15 mouse cellular contexts compared by ENCODE assay signal in the genomic region with DNA sequence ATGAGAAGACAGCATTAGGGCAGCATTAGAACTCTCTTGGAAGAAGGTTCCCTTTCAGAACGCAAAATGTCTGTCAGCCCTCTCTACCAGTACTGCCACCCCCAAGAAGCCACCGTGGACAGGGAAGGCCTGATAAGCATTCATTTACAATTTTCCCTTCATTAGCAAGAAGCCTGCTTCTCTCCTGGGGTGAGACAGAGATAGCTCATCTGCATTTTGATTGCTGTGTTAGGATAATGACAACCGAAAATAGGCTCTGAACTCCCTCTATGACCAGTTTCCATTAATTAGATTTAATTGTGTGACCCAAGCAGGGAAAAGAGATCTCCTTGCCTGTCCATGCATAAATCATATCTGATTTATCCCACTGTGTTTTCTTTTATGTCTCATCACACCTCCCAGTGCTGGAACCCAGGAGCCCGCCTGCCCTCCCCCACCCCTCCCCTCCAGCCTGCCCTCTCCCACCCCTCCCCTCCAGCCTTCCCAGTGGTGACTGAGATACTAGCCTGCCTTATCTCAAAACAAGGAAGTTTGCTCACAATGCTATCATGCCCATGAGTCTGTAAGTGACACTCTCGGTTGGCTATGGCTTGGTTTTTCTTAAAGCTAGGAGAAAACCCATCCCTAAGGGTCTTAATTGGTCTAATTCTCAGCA. TPM values are rescaled to one million over a fixed set of nuclear protein-coding genes. Genes with fewer than 3 reads are reported as not detected.
A peak's percentile ranks its signal among the peaks of the same experiment; 100 is the strongest.
DNase-seq lines count a peak whose midpoint lies in the region; ATAC-seq and TF ChIP-seq lines count a peak whose summit lies in the region.
"Had no signal": no experiment of that assay in that cellular context is flagged by ENCODE, and none has a peak within 500 bp of the region (broad histone marks: within the 10 kb centered on the region; RNA-seq: fewer than 3 reads in every experiment).

No protein-coding gene starts in this region.

- H3K9me3 ChIP-seq in midbrain, embryonic 12.5 days: no peaks in the 10 kb centered on the region
- no peaks in the 10 kb centered on the region for H3K9me3 ChIP-seq in midbrain, postnatal 0 days (ENCODE audit: low read length)
- H3K9me3 ChIP-seq in hindbrain, embryonic 13.5 days: no peaks in the 10 kb centered on the region
- no peaks in the 10 kb centered on the region for H3K9me3 ChIP-seq in neural tube, embryonic 13.5 days
- no peaks in the 10 kb centered on the region for H3K9me3 ChIP-seq in lung, postnatal 0 days (ENCODE audit: low read length)
- H3K9me3 ChIP-seq: embryonic facial prominence, embryonic 13.5 days; megakaryocyte, embryonic 14.5 days had no signal

- H3K27me3 ChIP-seq in midbrain, embryonic 12.5 days: 0 out of 2 replicates have a peak, but pooled peaks cover 4% of the 10 kb centered on the region
- no peaks in the 10 kb centered on the region for H3K27me3 ChIP-seq in midbrain, postnatal 0 days (ENCODE audit: insufficient read depth, low read length)
- H3K27me3 ChIP-seq in hindbrain, embryonic 13.5 days: no peaks in the 10 kb centered on the region
- H3K27me3 ChIP-seq in neural tube, embryonic 13.5 days: no peaks in the 10 kb centered on the region
- H3K27me3 ChIP-seq in lung, postnatal 0 days (replicated peaks; ENCODE audit: insufficient read depth, low read length): no peaks in the 10 kb centered on the region

- no peak for TF ChIP-seq EP300 in lung, postnatal 0 days (IDR thresholded peaks at IDR 0.05)

- no peak overlapping the region for H3K9ac ChIP-seq in midbrain, embryonic 12.5 days (replicated peaks)
- no peak overlapping the region for H3K9ac ChIP-seq in midbrain, postnatal 0 days (replicated peaks; ENCODE audit: low read length, poor library complexity, severe bottlenecking)
- H3K9ac ChIP-seq in hindbrain, embryonic 13.5 days: no peak overlapping the region
- no peak overlapping the region for H3K9ac ChIP-seq in neural tube, embryonic 13.5 days
- no peak overlapping the region for H3K9ac ChIP-seq in lung, postnatal 0 days (replicated peaks; ENCODE audit: low read depth)
- H3K9ac ChIP-seq: embryonic facial prominence, embryonic 13.5 days; liver, embryonic 14.5 days had no signal

- no peak for TF ChIP-seq CTCF in midbrain, postnatal 0 days (IDR thresholded peaks at IDR 0.05)
- no peak for TF ChIP-seq CTCF in lung, postnatal 0 days (IDR thresholded peaks at IDR 0.05)

- peak; percentile 49 for DNase-seq in heart, adult 11 months
- no peak for DNase-seq in heart, postnatal 10 days
- no peak for DNase-seq in midbrain, postnatal 0 days (ENCODE audit: low spot score)
- DNase-seq in lung, postnatal 0 days (ENCODE audit: low spot score): no peak
- no peak for DNase-seq in right cerebral cortex, postnatal 36 days (ENCODE audit: low spot score in 2 of 2)
- DNase-seq: cerebellum, postnatal 14 days had no signal

- no peaks in the 10 kb centered on the region for H3K36me3 ChIP-seq in midbrain, embryonic 12.5 days
- no peaks in the 10 kb centered on the region for H3K36me3 ChIP-seq in midbrain, postnatal 0 days (ENCODE audit: insufficient read depth, low read length)
- no peaks in the 10 kb centered on the region for H3K36me3 ChIP-seq in hindbrain, embryonic 13.5 days
- no peaks in the 10 kb centered on the region for H3K36me3 ChIP-seq in neural tube, embryonic 13.5 days
- no peaks in the 10 kb centered on the region for H3K36me3 ChIP-seq in lung, postnatal 0 days (ENCODE audit: insufficient read depth, low read length)
- H3K36me3 ChIP-seq: embryonic facial prominence, embryonic 13.5 days had no signal

- intact Hi-C loops in heart, postnatal 10 days (cut with DNase I): loop anchor here (5.0 kb wide), 3 partner anchors 40 to 150 kb away; no protein-coding TSS in a partner anchor

- no peak overlapping the region for H3K4me2 ChIP-seq in midbrain, embryonic 12.5 days (replicated peaks)
- H3K4me2 ChIP-seq in midbrain, postnatal 0 days (ENCODE audit: low read depth, low read length, poor library complexity, severe bottlenecking): no peak overlapping the region
- no peak overlapping the region for H3K4me2 ChIP-seq in hindbrain, embryonic 13.5 days
- no peak overlapping the region for H3K4me2 ChIP-seq in neural tube, embryonic 13.5 days
- no peak overlapping the region for H3K4me2 ChIP-seq in lung, postnatal 0 days (replicated peaks; ENCODE audit: low read depth, low read length)
- H3K4me2 ChIP-seq: embryonic facial prominence, embryonic 13.5 days had no signal

- H3K4me1 ChIP-seq in midbrain, embryonic 12.5 days: peaks cover 15% of the 10 kb centered on the region
- H3K4me1 ChIP-seq in midbrain, postnatal 0 days (ENCODE audit: insufficient read depth, low read length): peaks cover 4% of the 10 kb centered on the region; the same call in 1 of the 2 replicates
- peaks cover 34% of the 10 kb centered on the region for H3K4me1 ChIP-seq in hindbrain, embryonic 13.5 days (replicated peaks)
- H3K4me1 ChIP-seq in neural tube, embryonic 13.5 days (replicated peaks): peaks cover 38% of the 10 kb centered on the region
- peaks cover 6% of the 10 kb centered on the region; the same call in 1 of the 2 replicates for H3K4me1 ChIP-seq in lung, postnatal 0 days (ENCODE audit: insufficient read depth, low read depth, low read length)

- H3K4me3 ChIP-seq in midbrain, embryonic 12.5 days: no peak overlapping the region
- no peak overlapping the region for H3K4me3 ChIP-seq in midbrain, postnatal 0 days (ENCODE audit: low read depth, low read length)
- H3K4me3 ChIP-seq in hindbrain, embryonic 13.5 days: no peak overlapping the region
- H3K4me3 ChIP-seq in neural tube, embryonic 13.5 days: no peak overlapping the region
- no peak overlapping the region for H3K4me3 ChIP-seq in lung, postnatal 0 days (ENCODE audit: low read depth, low read length)
- H3K4me3 ChIP-seq: embryonic facial prominence, embryonic 13.5 days; megakaryocyte, embryonic 14.5 days had no signal

- 41% methylated on average over 5 of the region's 5 CpGs for WGBS in midbrain, embryonic 12.5 days
- WGBS in midbrain, postnatal 0 days: 28% methylated on average over 5 of the region's 5 CpGs
- WGBS in hindbrain, embryonic 13.5 days: 28% methylated on average over 5 of the region's 5 CpGs
- WGBS in neural tube, embryonic 13.5 days: 27% methylated on average over 5 of the region's 5 CpGs
- 40% methylated on average over 5 of the region's 5 CpGs for WGBS in lung, postnatal 0 days

- ATAC-seq in midbrain, embryonic 12.5 days (ENCODE audit: low FRiP score, low read depth): peak; percentile 27
- ATAC-seq in midbrain, postnatal 0 days (ENCODE audit: low FRiP score): no peak
- peak; percentile 47 for ATAC-seq in hindbrain, embryonic 13.5 days (ENCODE audit: low FRiP score)
- ATAC-seq in neural tube, embryonic 13.5 days (ENCODE audit: low read depth): peak; percentile 36
- no peak for ATAC-seq in lung, postnatal 0 days
- ATAC-seq: inflammation-experienced regulatory T-cells, adult 6 months had no signal

- H3K27ac ChIP-seq in midbrain, embryonic 12.5 days (replicated peaks): peak overlapping the region; percentile 72
- no peak overlapping the region for H3K27ac ChIP-seq in midbrain, postnatal 0 days (ENCODE audit: low read depth, low read length)
- H3K27ac ChIP-seq in hindbrain, embryonic 13.5 days: peak overlapping the region; percentile 94
- peak overlapping the region; percentile 86 for H3K27ac ChIP-seq in neural tube, embryonic 13.5 days (replicated peaks)
- H3K27ac ChIP-seq in lung, postnatal 0 days (ENCODE audit: low read length): no peak overlapping the region
- H3K27ac ChIP-seq: embryonic facial prominence, embryonic 13.5 days; liver, embryonic 14.5 days had no signal

RNA-seq across cellular contexts. Expression of a gene that starts 38.0 kb away (rescaled TPM):
- not detected for total RNA-seq in heart, postnatal 10 days (2021)
- polyA plus RNA-seq in midbrain, embryonic 12.5 days (2016; fragmentation: Nextera tagmentation; extraction: Ambion mirVana): not detected in 2 replicates
- not detected in 2 replicates for total RNA-seq in midbrain, postnatal 0 days (2014; rRNA removed)
- not detected in 2 replicates for polyA plus RNA-seq in midbrain, postnatal 0 days (2015; fragmentation: Nextera tagmentation; extraction: Ambion mirVana)
- polyA plus RNA-seq in hindbrain, embryonic 13.5 days (2015; fragmentation: Nextera tagmentation; extraction: Ambion mirVana): not detected in 2 replicates
- polyA plus RNA-seq in neural tube, embryonic 13.5 days (2015; fragmentation: Nextera tagmentation; extraction: Ambion mirVana): not detected in 2 replicates
- polyA plus RNA-seq in lung, postnatal 0 days (2015; fragmentation: Nextera tagmentation; extraction: Ambion mirVana): not detected in 2 replicates
- total RNA-seq: left cerebral cortex, postnatal 36 days had no signal
- polyA plus RNA-seq: embryonic facial prominence, embryonic 13.5 days; liver, embryonic 14.5 days; stomach, embryonic 14.5 days had no signal

Comparison
In these comparisons a context has a peak if more than half of its experiments do, and no peak if none do; other contexts are left out.
1. ATAC-seq: peak in midbrain, embryonic 12.5 days (single experiment), hindbrain, embryonic 13.5 days (single experiment) and neural tube, embryonic 13.5 days (single experiment); none in midbrain, postnatal 0 days (single experiment) and lung, postnatal 0 days (single experiment).
2. H3K27ac ChIP-seq: peak in midbrain, embryonic 12.5 days (single experiment), hindbrain, embryonic 13.5 days (single experiment) and neural tube, embryonic 13.5 days (single experiment); none in midbrain, postnatal 0 days (single experiment) and lung, postnatal 0 days (single experiment).